Mouse (Mus musculus) heart, postnatal 0 days (tissue): Measurements from ENCODE around the gene Smad3. TPM values are rescaled to one million over a fixed set of nuclear protein-coding genes. Genes with fewer than 3 reads are reported as not detected.

ENCODE experiments used
- ATAC-seq: fragments of 200-750 bp; cut with Nextera tagmentation; 2 replicates; pipeline ENCODE4 v1.8.0; 2017; ENCODE audit warnings: low read depth, moderate number of reproducible peaks, moderate library complexity; ENCODE audit not compliant: insufficient read depth
- DNase-seq: peaks from one replicate; pipeline ENCODE4 v3.0.0-alpha.2; 2016; ENCODE audit warnings: low spot score
- H3K27ac ChIP-seq: fragments of 300-500 bp; sonication (generic); 2 replicates; pipeline ENCODE4 v1.5.1; 2014; ENCODE audit warnings: low read depth, mild to moderate bottlenecking
- H3K27me3 ChIP-seq: fragments of 300-500 bp; sonication (generic); 2 replicates; pipeline ENCODE4 v1.6.1; 2014; ENCODE audit warnings: low read length, mixed read lengths; ENCODE audit not compliant: control insufficient read depth, insufficient read depth
- H3K36me3 ChIP-seq: fragments of 300-500 bp; sonication (generic); replicated peaks from 2 replicates; pipeline ENCODE4 v1.6.1; 2014; ENCODE audit warnings: low read length, mixed read lengths; ENCODE audit not compliant: control insufficient read depth, insufficient read depth
- H3K4me1 ChIP-seq: fragments of 300-500 bp; sonication (generic); 2 replicates; pipeline ENCODE4 v1.6.1; 2014; ENCODE audit warnings: antibody characterized with exemption; ENCODE audit not compliant: control insufficient read depth, insufficient read depth
- H3K4me2 ChIP-seq: fragments of 300-500 bp; sonication (generic); 2 replicates; pipeline ENCODE4 v1.6.1; 2014; ENCODE audit warnings: low read depth, mild to moderate bottlenecking, low read length, moderate library complexity
- H3K4me3 ChIP-seq: fragments of 300-500 bp; sonication (generic); 2 replicates; pipeline ENCODE4 v1.5.1; 2014; ENCODE audit warnings: low read depth, low read length
- H3K9ac ChIP-seq: fragments of 300-500 bp; sonication (generic); replicated peaks from 2 replicates; pipeline ENCODE4 v1.6.1; 2014; ENCODE audit warnings: low read depth, low read length, mixed read lengths
- H3K9me3 ChIP-seq: fragments of 300-500 bp; sonication (generic); replicated peaks from 2 replicates; pipeline ENCODE4 v1.6.1; 2016; ENCODE audit warnings: low read length; ENCODE audit not compliant: control insufficient read depth
- CTCF ChIP-seq: IDR thresholded peaks from 2 replicates; pipeline ENCODE4 v1.5.1; 2016; ENCODE audit warnings: antibody characterized with exemption, control low read depth, low read depth
- EP300 ChIP-seq: IDR thresholded peaks from 2 replicates; pipeline ENCODE4 v1.6.1; 2016; ENCODE audit warnings: antibody characterized with exemption, low read depth
- WGBS: fragments of 180-500 bp; shearing (Covaris S2); extraction: QIAGEN DNeasy Blood & Tissue Kit; methylation state at CpG from one replicate; pipeline ENCODE4 v1.1.7; 2014; 5-methylcytosine and 5-hydroxymethylcytosine counted together
- polyA plus RNA-seq: library from polyadenylated mRNA; unstranded; fragments of >200 nt; fragmentation: Nextera tagmentation; extraction: Ambion mirVana; gene quantifications from 2 replicates; pipeline ENCODE4 v1.2.1, GENCODE M21; 2015
- total RNA-seq: library from RNA; depleted of rRNA; stranded (reverse); fragments of >200 nt; gene quantifications from 2 replicates; pipeline ENCODE4 v1.2.3, GENCODE M21; 2014; ENCODE audit warnings: low replicate concordance

The Smad3 gene
- total and polyA plus RNA-seq, 2 experiments from 2014 or later: 6.0 to 30.2 TPM

- 66% methylated on average over 8 of the region's 8 CpGs for WGBS
- DNase-seq: no peak
- H3K4me3 ChIP-seq: no peak overlapping the region
- H3K36me3 ChIP-seq: no peaks in the 10 kb centered on the region
- no peak overlapping the region for H3K9ac ChIP-seq
- ATAC-seq: no peak
- TF ChIP-seq CTCF (no peak), EP300 (no peak)
- no peak overlapping the region for H3K27ac ChIP-seq
- H3K27me3 ChIP-seq: no peaks in the 10 kb centered on the region
- no peaks in the 10 kb centered on the region for H3K9me3 ChIP-seq
- H3K4me1 ChIP-seq: peaks cover 59% of the 10 kb centered on the region
- no peak overlapping the region for H3K4me2 ChIP-seq
Observed at GRCm38 (mm10) chr9:63753359-63753758, 4.4 kb downstream of the Smad3 start.

DNA sequence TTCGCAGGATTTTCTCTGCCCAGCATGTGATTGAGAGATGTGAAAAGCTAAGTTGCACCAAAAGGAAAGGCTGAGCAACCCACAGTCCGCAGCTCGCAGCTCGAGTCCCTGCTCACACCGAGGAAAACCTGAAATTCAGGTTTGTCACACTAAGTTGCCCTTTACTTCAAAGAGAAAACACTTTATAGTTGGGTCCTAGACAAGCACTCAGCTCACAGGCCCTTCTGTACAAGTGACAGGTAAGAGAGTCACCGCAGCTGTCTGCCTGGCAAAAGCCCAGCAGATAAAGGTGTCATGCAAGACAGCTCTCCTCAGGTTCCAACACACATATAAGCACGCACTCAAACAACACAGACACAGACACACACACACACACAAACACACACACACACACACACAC is 5.2 kb downstream of the Smad3 start:
- Histone ChIP-seq H3K9ac (no peak overlapping the region; the same call in 1 of the 2 replicates), H3K4me1 (peaks cover 67% of the 10 kb centered on the region), H3K4me2 (no peak overlapping the region), H3K36me3 (no peaks in the 10 kb centered on the region), H3K27me3 (no peaks in the 10 kb centered on the region), H3K9me3 (no peaks in the 10 kb centered on the region), H3K27ac (no peak overlapping the region), H3K4me3 (no peak overlapping the region)
- ATAC-seq: no peak
- DNase-seq: no peak
- 45% methylated on average over 7 of the region's 7 CpGs for WGBS
- TF ChIP-seq EP300 (no peak), CTCF (no peak)

- no peaks in the 10 kb centered on the region for H3K27me3 ChIP-seq
- H3K27ac ChIP-seq: no peak overlapping the region
- H3K9me3 ChIP-seq: no peaks in the 10 kb centered on the region
- TF ChIP-seq CTCF (no peak), EP300 (no peak)
- WGBS: 83% methylated on average over 4 of the region's 4 CpGs
- ATAC-seq (no peak), DNase-seq (no peak)
- no peaks in the 10 kb centered on the region for H3K36me3 ChIP-seq
- H3K4me3 ChIP-seq: no peak overlapping the region
- peaks cover 75% of the 10 kb centered on the region for H3K4me1 ChIP-seq
- no peak overlapping the region for H3K9ac ChIP-seq
- no peak overlapping the region for H3K4me2 ChIP-seq
Observed at GRCm38 (mm10) chr9:63751325-63751724, 6.5 kb downstream of the Smad3 start.

DNA sequence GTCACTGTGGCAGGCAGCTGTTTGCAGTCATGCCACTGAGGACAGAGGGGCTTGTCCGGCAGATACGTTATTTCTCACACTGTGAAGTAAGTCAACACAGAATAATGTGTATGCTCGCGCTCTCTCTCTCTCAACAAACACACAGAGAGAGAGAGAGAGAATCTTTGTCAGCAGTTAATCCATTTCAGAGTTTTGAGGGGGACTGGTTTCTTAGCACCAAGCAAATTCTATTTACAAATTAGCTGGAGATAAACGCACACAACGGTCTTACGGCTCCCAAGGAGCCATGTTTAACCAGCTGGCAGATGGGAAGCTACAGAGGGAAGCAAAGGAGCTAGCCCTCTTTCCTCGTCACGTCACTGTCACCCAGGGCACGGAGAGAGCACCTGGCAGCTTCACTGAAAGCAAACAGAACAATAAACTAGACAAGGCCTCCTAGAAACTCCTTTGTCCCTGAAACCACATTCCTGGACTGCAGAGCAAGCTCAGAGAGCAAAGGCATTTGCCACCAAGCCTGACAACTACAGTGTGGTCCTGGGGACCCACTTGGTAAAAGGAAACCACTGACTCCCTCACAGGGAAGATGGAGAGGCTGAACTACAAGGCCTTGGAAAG is 7.3 kb downstream of the Smad3 start:
- Histone ChIP-seq H3K27ac (peak overlapping the region; percentile 59), H3K4me3 (no peak overlapping the region), H3K9me3 (no peaks in the 10 kb centered on the region), H3K4me1 (peaks cover 74% of the 10 kb centered on the region), H3K27me3 (no peaks in the 10 kb centered on the region), H3K36me3 (no peaks in the 10 kb centered on the region), H3K9ac (no peak overlapping the region; the same call in 1 of the 2 replicates), H3K4me2 (peak overlapping the region; percentile 1; the same call in 1 of the 2 replicates)
- WGBS: 47% methylated on average over 10 of the region's 10 CpGs
- ATAC-seq (no peak), DNase-seq (no peak)
- TF ChIP-seq EP300 (no peak), CTCF (no peak)

DNA sequence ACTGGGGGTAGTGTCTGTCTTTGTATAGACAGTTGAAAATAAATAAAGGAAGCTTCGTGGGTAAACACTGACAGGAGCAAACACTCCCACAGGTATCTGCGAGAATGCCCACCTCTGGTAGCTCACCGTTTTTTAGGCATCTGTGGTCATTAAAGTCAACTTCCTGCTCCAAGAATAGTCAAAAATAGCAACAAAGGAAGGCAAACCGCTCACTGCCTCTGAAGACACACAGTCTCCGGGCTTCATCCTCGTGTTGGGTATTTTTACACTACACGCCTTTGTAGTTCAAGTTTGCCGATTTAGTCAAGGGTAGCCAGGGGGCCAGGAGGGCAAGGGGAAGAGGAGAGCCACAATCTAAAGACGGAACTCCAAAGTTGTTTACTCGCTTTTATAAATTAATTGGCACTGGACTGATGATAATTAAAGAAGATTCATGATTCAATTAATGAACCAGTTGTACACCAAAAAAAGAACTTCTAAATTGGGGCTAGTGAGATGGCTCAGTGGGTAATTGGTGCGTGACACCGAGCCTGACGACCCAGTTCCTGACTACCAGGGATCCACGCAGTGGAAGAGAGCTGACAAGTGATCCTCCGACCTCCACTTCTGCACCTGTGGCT is 8.4 kb downstream of the Smad3 start:
- 26% methylated on average over 15 of the region's 15 CpGs for WGBS
- H3K27me3 ChIP-seq: no peaks in the 10 kb centered on the region
- ATAC-seq (no peak), DNase-seq (peak; percentile 7)
- no peaks in the 10 kb centered on the region for H3K9me3 ChIP-seq
- no peak overlapping the region for H3K4me3 ChIP-seq
- no peak for TF ChIP-seq CTCF
- no peak for TF ChIP-seq EP300
- H3K4me2 ChIP-seq: peak overlapping the region; percentile 29; the same call in 1 of the 2 replicates
- peak overlapping the region; percentile 4 for H3K27ac ChIP-seq
- H3K36me3 ChIP-seq: no peaks in the 10 kb centered on the region
- H3K4me1 ChIP-seq: peaks cover 65% of the 10 kb centered on the region
- H3K9ac ChIP-seq: no peak overlapping the region
